In the genomic region with DNA sequence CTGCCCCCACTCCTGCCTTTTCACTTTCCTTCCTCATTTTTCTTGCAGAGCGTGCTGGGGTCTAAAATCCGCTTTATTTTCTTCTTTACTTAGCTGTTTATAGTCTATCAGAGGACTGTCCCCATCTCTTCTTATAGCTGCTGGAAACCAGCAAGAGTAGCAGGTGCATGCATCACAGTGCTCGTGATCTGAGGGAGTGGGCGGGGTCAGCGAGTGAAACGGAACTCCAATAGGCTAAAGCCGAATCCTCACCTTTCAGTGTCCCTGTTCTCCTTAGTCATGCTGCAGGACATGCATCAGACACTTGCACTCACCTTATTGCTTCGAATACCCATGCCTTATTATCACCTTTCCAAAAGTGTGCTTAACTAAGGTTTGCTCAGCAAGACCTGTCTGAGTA, we compare ENCODE assay signal across 8 mouse cellular contexts.
DNase-seq lines count a peak whose midpoint lies in the region; ATAC-seq and TF ChIP-seq lines count a peak whose summit lies in the region.
"Had no signal": no experiment of that assay in that cellular context is flagged by ENCODE, and none has a peak within 500 bp of the region (broad histone marks: within the 10 kb centered on the region; RNA-seq: fewer than 3 reads in every experiment).

No protein-coding gene starts in this region.

- intact Hi-C loops in left cerebral cortex, adult 2 months (cut with DNase I) = no loop called here
- intact Hi-C loops in left cerebral cortex, postnatal 14 days (cut with DNase I) = no loop called here

- no peaks in the 10 kb centered on the region for H3K9me3 ChIP-seq in intestine, embryonic 14.5 days (ENCODE audit: control insufficient read depth, low read length)
- no peaks in the 10 kb centered on the region for H3K9me3 ChIP-seq in intestine, embryonic 16.5 days (ENCODE audit: control insufficient read depth, low read length)
- no peaks in the 10 kb centered on the region for H3K9me3 ChIP-seq in forebrain, embryonic 12.5 days
- no peaks in the 10 kb centered on the region for H3K9me3 ChIP-seq in midbrain, embryonic 13.5 days

- no peak for DNase-seq in intestine, embryonic 14.5 days (ENCODE audit: low spot score)
- DNase-seq in brain, embryonic 14.5 days (ENCODE audit: low read depth) = peak; percentile 57
- no peak for DNase-seq in left cerebral cortex, adult 2 months (ENCODE audit: extremely low spot score in 1 of 2, low spot score in 2 of 2)
- no peak for DNase-seq in left cerebral cortex, postnatal 14 days (ENCODE audit: low spot score in 2 of 2)

- TF ChIP-seq POLR2A in brain, embryonic 14.5 days (IDR thresholded peaks at IDR 0.05; ENCODE audit: borderline replicate concordance, extremely low read depth, insufficient read depth, insufficient read length, poor library complexity, severe bottlenecking) = no peak

- WGBS in intestine, embryonic 14.5 days = 10% methylated on average over 8 of the region's 8 CpGs
- WGBS in intestine, embryonic 16.5 days = 7% methylated on average over 8 of the region's 8 CpGs
- WGBS in forebrain, embryonic 12.5 days = 4% methylated on average over 8 of the region's 8 CpGs
- 3% methylated on average over 8 of the region's 8 CpGs for WGBS in midbrain, embryonic 13.5 days

- H3K36me3 ChIP-seq in intestine, embryonic 14.5 days (ENCODE audit: control insufficient read depth, insufficient read depth, low read length) = no peaks in the 10 kb centered on the region
- no peaks in the 10 kb centered on the region for H3K36me3 ChIP-seq in intestine, embryonic 16.5 days (ENCODE audit: control insufficient read depth, insufficient read depth, low read length)
- H3K36me3 ChIP-seq in forebrain, embryonic 12.5 days (replicated peaks) = no peaks in the 10 kb centered on the region
- H3K36me3 ChIP-seq in midbrain, embryonic 13.5 days = no peaks in the 10 kb centered on the region

- no peak for TF ChIP-seq CTCF in brain, embryonic 14.5 days (IDR thresholded peaks at IDR 0.05; ENCODE audit: borderline replicate concordance, extremely low read depth, insufficient read depth, insufficient read length)
- no peak for TF ChIP-seq CTCF in left cerebral cortex, adult 2 months (IDR thresholded peaks at IDR 0.05)

- H3K9ac ChIP-seq in intestine, embryonic 14.5 days (ENCODE audit: low read length) = no peak overlapping the region
- no peak overlapping the region for H3K9ac ChIP-seq in intestine, embryonic 16.5 days (ENCODE audit: low read depth, low read length)
- H3K9ac ChIP-seq in forebrain, embryonic 12.5 days = no peak overlapping the region
- H3K9ac ChIP-seq in midbrain, embryonic 13.5 days (replicated peaks) = 0 out of 2 replicates have a peak overlapping the region, but pooled peaks have one; percentile 28

- ATAC-seq in intestine, embryonic 14.5 days (replicated peaks; ENCODE audit: low FRiP score, low TSS enrichment, low read depth) = no peak
- ATAC-seq in intestine, embryonic 16.5 days = no peak
- ATAC-seq in forebrain, embryonic 12.5 days (ENCODE audit: low FRiP score) = peak; percentile 12; the same call in 1 of the 2 replicates
- peak; percentile 34 for ATAC-seq in midbrain, embryonic 13.5 days
- ATAC-seq: inflammation-experienced regulatory T-cells, adult 6 months had no signal

- H3K4me2 ChIP-seq in intestine, embryonic 14.5 days (ENCODE audit: low read length) = 0 out of 2 replicates have a peak overlapping the region, but pooled peaks have one; percentile 6
- no peak overlapping the region for H3K4me2 ChIP-seq in intestine, embryonic 16.5 days (ENCODE audit: low read depth, low read length)
- H3K4me2 ChIP-seq in forebrain, embryonic 12.5 days = peak overlapping the region; percentile 3; the same call in 1 of the 2 replicates
- peak overlapping the region; percentile 21 for H3K4me2 ChIP-seq in midbrain, embryonic 13.5 days (replicated peaks)

- no peak overlapping the region for H3K27ac ChIP-seq in intestine, embryonic 14.5 days (ENCODE audit: low read depth)
- no peak overlapping the region for H3K27ac ChIP-seq in intestine, embryonic 16.5 days (ENCODE audit: low read length)
- no peak overlapping the region for H3K27ac ChIP-seq in forebrain, embryonic 12.5 days
- H3K27ac ChIP-seq in midbrain, embryonic 13.5 days = peak overlapping the region; percentile 27
- H3K27ac ChIP-seq in left cerebral cortex, adult 2 months = no peak overlapping the region

- no peaks in the 10 kb centered on the region for H3K27me3 ChIP-seq in intestine, embryonic 14.5 days (replicated peaks; ENCODE audit: control insufficient read depth, insufficient read depth, low read length)
- H3K27me3 ChIP-seq in intestine, embryonic 16.5 days (replicated peaks; ENCODE audit: control insufficient read depth, insufficient read depth, low read length) = no peaks in the 10 kb centered on the region
- peaks cover 10% of the 10 kb centered on the region; the same call in 1 of the 2 replicates for H3K27me3 ChIP-seq in forebrain, embryonic 12.5 days
- no peaks in the 10 kb centered on the region for H3K27me3 ChIP-seq in midbrain, embryonic 13.5 days

- H3K4me1 ChIP-seq in intestine, embryonic 14.5 days (replicated peaks; ENCODE audit: control insufficient read depth, insufficient read depth, low read length) = no peaks in the 10 kb centered on the region
- no peaks in the 10 kb centered on the region for H3K4me1 ChIP-seq in intestine, embryonic 16.5 days (ENCODE audit: control insufficient read depth, insufficient read depth, low read length)
- H3K4me1 ChIP-seq in forebrain, embryonic 12.5 days = peaks cover 24% of the 10 kb centered on the region
- peaks cover 27% of the 10 kb centered on the region for H3K4me1 ChIP-seq in midbrain, embryonic 13.5 days (replicated peaks)

- H3K4me3 ChIP-seq in intestine, embryonic 14.5 days (ENCODE audit: low read depth, low read length) = no peak overlapping the region
- no peak overlapping the region for H3K4me3 ChIP-seq in intestine, embryonic 16.5 days (ENCODE audit: low read length)
- no peak overlapping the region for H3K4me3 ChIP-seq in forebrain, embryonic 12.5 days (replicated peaks)
- H3K4me3 ChIP-seq in midbrain, embryonic 13.5 days (replicated peaks) = 0 out of 2 replicates have a peak overlapping the region, but pooled peaks have one; percentile 0
- H3K4me3 ChIP-seq in left cerebral cortex, adult 2 months = no peak overlapping the region

Comparison
In these comparisons a context has a peak if more than half of its experiments do, and no peak if none do; other contexts are left out.
1. ATAC-seq: peak in forebrain, embryonic 12.5 days (single experiment) and midbrain, embryonic 13.5 days (single experiment); none in intestine, embryonic 14.5 days (single experiment) and intestine, embryonic 16.5 days (single experiment).